Mouse (Mus musculus) liver, embryonic 14.5 days (tissue): ENCODE data around the gene Bri3bp. TPM values are rescaled to one million over a fixed set of nuclear protein-coding genes. Genes with fewer than 3 reads are reported as not detected.

Experiments used
- ATAC-seq: fragments of 200-750 bp; cut with Nextera tagmentation; 2 replicates; pipeline ENCODE4 v1.8.0; 2017; ENCODE audit warnings: moderate number of reproducible peaks, mild to moderate bottlenecking, moderate library complexity; ENCODE audit not compliant: insufficient read depth
- DNase-seq, 3 experiments: peaks; one replicate each; pipeline ENCODE4 v3.0.0-alpha.2; 2012 to 2013; ENCODE audit warnings: low read depth in 3 of 3, low spot score in 3 of 3
- H3K27ac ChIP-seq: fragments of 300-500 bp; sonication (generic); 2 replicates; pipeline ENCODE4 v1.5.1; 2014; ENCODE audit warnings: moderate library complexity, mild to moderate bottlenecking, control low read depth, inconsistent platforms
- H3K27me3 ChIP-seq: fragments of 300-500 bp; sonication (generic); 2 replicates; pipeline ENCODE4 v1.6.1; 2014; ENCODE audit warnings: mild to moderate bottlenecking, low read length, moderate library complexity; ENCODE audit not compliant: control insufficient read depth, insufficient read depth
- H3K36me3 ChIP-seq: fragments of 300-500 bp; sonication (generic); replicated peaks from 2 replicates; pipeline ENCODE4 v1.6.1; 2014; ENCODE audit warnings: low read depth; ENCODE audit not compliant: control insufficient read depth, insufficient read depth
- H3K4me1 ChIP-seq, 2 experiments: fragments of 200-500 bp in 1 of 2; fragments of 300-500 bp in 1 of 2; sonication (generic) in 1 of 2; replicated peaks; 2 replicates each; pipeline ENCODE4 v1.6.1; 2012 to 2014; ENCODE audit warnings: antibody characterized with exemption in 1 of 2, inconsistent platforms in 1 of 2, low read length in 1 of 2; ENCODE audit not compliant: control insufficient read depth in 2 of 2, insufficient read depth in 2 of 2
- H3K4me2 ChIP-seq: fragments of 300-500 bp; sonication (generic); 2 replicates; pipeline ENCODE4 v1.6.1; 2014; ENCODE audit warnings: low read depth, mild to moderate bottlenecking, control low read depth, moderate library complexity
- H3K4me3 ChIP-seq, 2 experiments: fragments of 200-500 bp in 1 of 2; fragments of 300-500 bp in 1 of 2; sonication (generic) in 1 of 2; 2 replicates each; pipeline ENCODE4 v1.5.1; 2012 to 2014; ENCODE audit warnings: low read depth in 2 of 2, low read length in 2 of 2, mild to moderate bottlenecking in 2 of 2, control low read depth in 1 of 2, inconsistent platforms in 1 of 2, moderate library complexity in 1 of 2; ENCODE audit not compliant: insufficient read depth in 1 of 2
- H3K9ac ChIP-seq: fragments of 300-500 bp; sonication (generic); replicated peaks from 2 replicates; pipeline ENCODE4 v1.6.1; 2014; ENCODE audit warnings: mild to moderate bottlenecking, control low read depth, moderate library complexity
- H3K9me3 ChIP-seq: fragments of 300-500 bp; sonication (generic); 2 replicates; pipeline ENCODE4 v1.6.1; 2016; ENCODE audit warnings: low read length, mixed read lengths; ENCODE audit not compliant: control insufficient read depth
- CTCF ChIP-seq: IDR thresholded peaks from 2 replicates; pipeline ENCODE4 v1.5.1; 2016; ENCODE audit warnings: antibody characterized with exemption, low read depth, control low read depth
- EP300 ChIP-seq: IDR thresholded peaks from 2 replicates; pipeline ENCODE4 v1.6.1; 2016; ENCODE audit warnings: antibody characterized with exemption, low read depth
- WGBS: fragments of 180-500 bp; shearing (Covaris S2); extraction: QIAGEN DNeasy Blood & Tissue Kit; methylation state at CpG from one replicate; pipeline ENCODE4 v1.1.7; 2014; ENCODE audit not compliant: insufficient replicate concordance; 5-methylcytosine and 5-hydroxymethylcytosine counted together
- polyA plus RNA-seq, 2 experiments: library from polyadenylated mRNA; depleted of rRNA in 1 of 2; stranded (reverse) in 1 of 2; unstranded in 1 of 2; fragments of >200 nt; fragmentation: Nextera tagmentation in 1 of 2; extraction: Ambion mirVana in 1 of 2; gene quantifications; 2 replicates each; pipeline versions ENCODE4 v1.2.1 to v1.2.3; 2012 to 2014

Bri3bp gene
- polyA plus RNA-seq, 2 experiments, result 4.9 to 16.4 TPM

DNA sequence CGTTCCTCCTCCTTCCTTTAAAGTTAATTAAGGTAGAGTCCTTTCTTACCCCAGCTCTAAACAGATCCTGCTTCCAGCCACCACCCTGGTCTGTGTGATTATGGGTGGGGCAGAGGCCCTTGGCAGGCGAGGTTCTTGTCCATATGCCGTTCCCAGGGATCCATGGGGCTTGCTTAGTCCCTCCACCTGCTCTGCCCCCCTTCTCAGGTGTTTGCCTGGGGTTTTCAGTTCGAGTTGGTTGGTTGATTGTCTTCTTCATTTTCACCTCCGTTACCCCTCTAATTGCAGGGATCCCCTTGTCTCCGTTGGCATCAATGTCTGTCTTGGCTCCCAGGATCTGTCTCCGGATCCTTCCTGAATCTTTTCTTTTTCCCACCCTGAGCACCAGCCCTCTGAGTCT, 35.4 kb downstream of the Bri3bp start:
- Histone ChIP-seq H3K9me3 (no peaks in the 10 kb centered on the region), H3K4me1 (peaks cover 18 to 21% of the 10 kb centered on the region in 2 experiments), H3K27me3 (no peaks in the 10 kb centered on the region), H3K9ac (peak overlapping the region; percentile 67; the same call in 1 of the 2 replicates), H3K27ac (no peak overlapping the region), H3K36me3 (no peaks in the 10 kb centered on the region), H3K4me3 (peak overlapping the region; percentile 68 to 71), H3K4me2 (peak overlapping the region; percentile 82)
- WGBS, result 54% methylated on average over 7 of the region's 7 CpGs
- ATAC-seq (no peak), DNase-seq (no peak)
- no peak for TF ChIP-seq CTCF
- TF ChIP-seq EP300, result no peak

DNA sequence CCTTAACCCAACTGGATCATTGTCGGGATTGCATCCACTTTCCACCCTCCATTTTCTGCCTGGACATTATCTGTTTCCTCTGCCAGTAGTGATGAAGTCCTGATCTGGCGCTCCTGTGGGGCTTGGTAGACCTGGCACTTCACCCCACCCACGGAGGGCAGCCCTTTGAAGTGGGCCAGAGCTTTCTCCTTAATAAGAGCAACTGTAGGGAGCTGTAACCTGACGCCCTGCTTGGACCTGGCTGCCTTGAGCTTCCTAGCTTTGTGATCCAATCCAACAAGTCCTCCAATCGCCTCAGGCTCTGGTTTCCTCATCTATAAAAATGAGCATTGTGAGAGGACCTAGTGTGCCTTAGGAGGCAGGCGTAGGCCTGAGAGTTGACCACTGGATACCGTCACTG, 36.2 kb downstream of the Bri3bp start:
- H3K4me3 ChIP-seq, result no peak overlapping the region
- no peaks in the 10 kb centered on the region for H3K36me3 ChIP-seq
- DNase-seq (no peak), ATAC-seq (no peak)
- no peaks in the 10 kb centered on the region for H3K9me3 ChIP-seq
- no peak overlapping the region for H3K9ac ChIP-seq
- H3K4me2 ChIP-seq, result peak overlapping the region; percentile 82
- WGBS, result 77% methylated on average over 7 of the region's 7 CpGs
- H3K27me3 ChIP-seq, result no peaks in the 10 kb centered on the region
- TF ChIP-seq EP300 (no peak), CTCF (no peak)
- no peak overlapping the region for H3K27ac ChIP-seq
- H3K4me1 ChIP-seq, result peaks cover 18 to 21% of the 10 kb centered on the region in 2 experiments

DNA sequence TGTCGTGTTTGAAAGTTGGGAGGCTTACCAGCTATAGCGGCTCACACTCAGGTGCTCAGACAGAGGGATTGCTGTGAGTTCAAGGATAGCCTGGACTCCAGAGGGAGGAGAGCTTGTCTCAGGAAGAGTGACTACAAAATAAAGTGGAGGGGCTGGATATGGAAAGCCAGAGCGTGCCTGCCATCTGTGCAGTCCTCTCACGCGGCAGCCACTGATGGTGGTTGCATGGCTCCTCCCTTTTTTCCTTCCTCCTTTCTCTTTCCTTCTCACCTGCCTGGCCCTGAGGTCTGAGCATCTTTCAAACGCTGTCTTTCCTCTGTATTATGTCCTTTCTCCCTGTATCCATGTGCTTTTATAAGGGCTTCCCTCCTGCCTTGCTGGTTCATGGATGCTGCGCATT, 36.7 kb downstream of the Bri3bp start:
- WGBS, result 65% methylated on average over 7 of the region's 7 CpGs
- no peak overlapping the region for H3K27ac ChIP-seq
- peaks cover 18 to 21% of the 10 kb centered on the region in 2 experiments for H3K4me1 ChIP-seq
- peaks cover 4% of the 10 kb centered on the region; the same call in 1 of the 2 replicates for H3K36me3 ChIP-seq
- H3K4me3 ChIP-seq, result no peak overlapping the region
- DNase-seq (no peak), ATAC-seq (no peak)
- no peak overlapping the region for H3K9ac ChIP-seq
- no peak overlapping the region for H3K4me2 ChIP-seq
- TF ChIP-seq CTCF (no peak), EP300 (no peak)
- no peaks in the 10 kb centered on the region for H3K27me3 ChIP-seq
- H3K9me3 ChIP-seq, result no peaks in the 10 kb centered on the region

DNA sequence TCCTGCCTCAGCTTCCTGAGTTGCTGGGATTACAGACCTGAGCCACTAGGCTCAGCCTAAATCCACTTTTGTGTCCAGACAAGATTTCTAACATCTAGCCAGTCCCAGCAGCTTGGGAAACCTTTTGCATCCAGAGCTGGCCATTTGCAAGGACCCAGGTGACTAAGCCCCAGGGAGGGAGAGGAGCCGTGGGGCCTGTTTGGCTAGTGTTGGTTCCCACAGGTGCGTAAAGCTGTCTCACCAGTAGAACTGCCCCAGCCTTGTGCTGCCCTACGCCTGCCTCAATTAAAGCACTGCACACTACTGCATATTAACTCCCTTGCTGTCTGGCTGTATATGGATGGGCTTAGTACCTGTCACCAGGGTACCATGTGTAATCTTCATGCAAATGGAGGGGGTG, 38.0 kb downstream of the Bri3bp start:
- TF ChIP-seq CTCF, result no peak
- TF ChIP-seq EP300, result no peak
- 77% methylated on average over 3 of the region's 3 CpGs for WGBS
- no peak overlapping the region for H3K9ac ChIP-seq
- H3K27ac ChIP-seq, result no peak overlapping the region
- ATAC-seq (no peak), DNase-seq (no peak)
- no peaks in the 10 kb centered on the region for H3K27me3 ChIP-seq
- H3K36me3 ChIP-seq, result peaks cover 5% of the 10 kb centered on the region; the same call in 1 of the 2 replicates
- peaks cover 18 to 21% of the 10 kb centered on the region in 2 experiments for H3K4me1 ChIP-seq
- no peak overlapping the region for H3K4me3 ChIP-seq
- H3K4me2 ChIP-seq, result no peak overlapping the region
- H3K9me3 ChIP-seq, result no peaks in the 10 kb centered on the region

DNA sequence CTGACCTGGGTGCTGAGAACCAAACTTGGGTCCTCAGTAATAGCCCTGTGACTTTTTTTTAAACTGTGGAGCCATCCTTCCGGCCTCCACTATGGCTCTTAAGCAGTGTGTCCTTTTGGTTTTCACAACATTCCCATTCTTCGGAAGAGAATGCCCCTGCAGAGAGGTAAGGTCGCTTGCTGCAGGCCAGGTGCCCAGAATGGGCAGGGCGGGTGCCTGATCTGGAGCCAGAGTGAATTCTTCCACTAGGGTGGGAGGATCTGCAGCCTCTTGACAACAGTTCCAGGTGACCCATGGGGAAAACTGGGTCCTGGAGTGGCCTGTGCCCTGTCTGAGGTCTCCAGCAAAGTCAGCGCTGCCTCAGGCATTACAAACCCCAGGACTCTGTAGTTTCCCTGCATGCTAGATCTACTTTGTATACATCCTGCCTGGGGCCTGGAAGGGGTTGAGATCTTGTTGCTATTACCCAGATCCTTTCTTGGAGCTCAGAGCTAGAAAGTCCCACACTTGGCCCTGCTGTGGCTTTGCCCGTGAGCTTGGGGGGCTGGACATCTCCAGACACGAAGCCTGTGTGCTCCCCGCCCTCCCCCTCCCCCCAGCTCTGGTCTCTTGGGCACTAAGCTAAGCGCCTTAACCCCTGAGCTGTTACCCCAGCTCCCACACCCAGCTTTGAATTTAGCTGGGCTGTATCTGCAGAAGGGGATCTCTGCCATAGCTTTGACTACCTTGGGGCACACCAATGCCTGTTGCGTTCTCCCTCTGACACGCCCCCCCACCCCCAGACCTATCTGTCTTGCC, 39.3 kb downstream of the Bri3bp start:
- ATAC-seq, result no peak
- TF ChIP-seq CTCF (no peak), EP300 (no peak)
- H3K9me3 ChIP-seq, result no peaks in the 10 kb centered on the region
- WGBS, result 72% methylated on average over 11 of the region's 11 CpGs
- H3K27me3 ChIP-seq, result no peaks in the 10 kb centered on the region
- H3K4me1 ChIP-seq, result peaks cover 9 to 10% of the 10 kb centered on the region in 2 experiments
- H3K4me2 ChIP-seq, result no peak overlapping the region
- no peak overlapping the region for H3K9ac ChIP-seq
- peaks cover 5% of the 10 kb centered on the region; the same call in 1 of the 2 replicates for H3K36me3 ChIP-seq
- H3K27ac ChIP-seq, result no peak overlapping the region
- H3K4me3 ChIP-seq, result no peak overlapping the region
- DNase-seq, result no peak
